Mouse (Mus musculus) left cerebral cortex, adult 2 months (tissue): ENCODE measurements around the gene Cpne5. TPM values are rescaled to one million over a fixed set of nuclear protein-coding genes. Genes with fewer than 3 reads are reported as not detected.
A peak's percentile ranks its signal among the peaks of the same experiment; 100 is the strongest.
"Not testable (repeated sequence)": the region's sequence is repeated elsewhere in the genome, so short reads cannot be mapped to it uniquely, and the experiment has no call there.

Source experiments
- DNase-seq, 2 experiments: peaks; one replicate each; pipeline ENCODE4 v3.0.0; 2021 to 2022; ENCODE audit warnings: low spot score in 2 of 2, mixed read lengths in 1 of 2; ENCODE audit errors: extremely low spot score in 1 of 2
- H3K27ac ChIP-seq: fragments of 200-600 bp; 2 replicates; pipeline ENCODE4 v1.8.1; 2022
- H3K4me3 ChIP-seq: fragments of 200-600 bp; 2 replicates; pipeline ENCODE4 v1.8.1; 2022
- CTCF ChIP-seq: fragments of 200-600 bp; IDR thresholded peaks from 2 replicates; pipeline ENCODE4 v1.8.1; 2022; ENCODE audit warnings: antibody characterized with exemption, mild to moderate bottlenecking, moderate library complexity
- intact Hi-C: fragments of 180-260 bp; cut with DNase I; formaldehyde crosslinking; loops from one replicate; pipeline ENCODE4 v1.15.1; 2025
- long read RNA-seq, 2 experiments: library from polyadenylated mRNA; stranded (forward); transcript quantifications; one replicate each; pipeline ENCODE4 v2.0.0; 2021; ENCODE audit warnings: borderline mapping rate in 2 of 2
- total RNA-seq, 2 experiments: library from RNA; stranded (reverse); gene quantifications; 2 replicates each; pipeline ENCODE4 v1.2.3; 2021

Gene Cpne5
- 100 to 1,000 TPM; 141 to 148 TPM for total RNA-seq
- long read RNA-seq, experiment 1, full-length matches to known transcripts = 71 of 112 reads
- long read RNA-seq, experiment 1, partial matches to known transcripts = 7 of 112 reads
- long read RNA-seq, experiment 1, other reads (novel, unspliced or antisense) = 34 of 112 reads
- long read RNA-seq, experiment 2, full-length matches to known transcripts = 47 of 81 reads
- long read RNA-seq, experiment 2, partial matches to known transcripts = 11 of 81 reads
- long read RNA-seq, experiment 2, other reads (novel, unspliced or antisense) = 23 of 81 reads

DNA sequence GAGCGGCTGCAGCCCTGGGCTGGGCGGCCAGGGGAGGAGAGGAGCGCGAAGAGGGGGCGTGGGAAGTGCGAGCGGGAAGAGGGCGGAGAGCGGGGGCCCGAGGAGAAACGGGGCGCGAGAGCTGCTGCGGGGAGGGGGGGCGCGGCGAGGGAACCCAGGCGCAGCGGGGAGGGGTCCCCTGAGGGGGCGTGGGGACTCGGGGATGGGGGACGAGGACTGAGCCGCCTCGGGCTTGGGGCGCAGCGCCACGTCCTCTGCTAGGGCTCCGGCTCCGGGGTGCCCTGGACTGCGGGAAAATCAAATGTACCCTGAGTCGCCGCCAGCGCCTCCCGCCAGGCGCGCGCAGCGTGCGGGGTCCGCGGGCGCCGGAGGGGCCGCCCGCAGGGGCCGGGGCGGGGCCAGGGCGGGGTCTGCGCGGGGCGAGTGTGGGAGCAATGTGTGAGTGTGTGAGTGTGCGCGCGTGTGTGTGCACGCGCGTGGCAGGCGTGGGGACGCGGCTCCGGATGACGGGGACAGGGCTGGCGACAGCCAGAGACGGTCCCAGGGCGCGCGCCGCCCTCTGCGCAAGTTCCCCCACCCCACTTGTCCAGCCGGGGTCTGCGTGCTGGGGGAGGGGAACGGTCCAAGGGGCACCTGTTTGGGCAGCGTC lies at the start of gene Cpne5:
TSS of gene Cpne5 (minus strand) at position 396 of the 649 bp plus-strand sequence.
- no peak for TF ChIP-seq CTCF
- Histone ChIP-seq H3K4me3 (peak within 1 kb of the TSS; percentile 46), H3K27ac (peak within 1 kb of the TSS; percentile 88)
- DNase-seq = peak; percentile 56 to 71
- intact Hi-C loops = no loop called here

DNA sequence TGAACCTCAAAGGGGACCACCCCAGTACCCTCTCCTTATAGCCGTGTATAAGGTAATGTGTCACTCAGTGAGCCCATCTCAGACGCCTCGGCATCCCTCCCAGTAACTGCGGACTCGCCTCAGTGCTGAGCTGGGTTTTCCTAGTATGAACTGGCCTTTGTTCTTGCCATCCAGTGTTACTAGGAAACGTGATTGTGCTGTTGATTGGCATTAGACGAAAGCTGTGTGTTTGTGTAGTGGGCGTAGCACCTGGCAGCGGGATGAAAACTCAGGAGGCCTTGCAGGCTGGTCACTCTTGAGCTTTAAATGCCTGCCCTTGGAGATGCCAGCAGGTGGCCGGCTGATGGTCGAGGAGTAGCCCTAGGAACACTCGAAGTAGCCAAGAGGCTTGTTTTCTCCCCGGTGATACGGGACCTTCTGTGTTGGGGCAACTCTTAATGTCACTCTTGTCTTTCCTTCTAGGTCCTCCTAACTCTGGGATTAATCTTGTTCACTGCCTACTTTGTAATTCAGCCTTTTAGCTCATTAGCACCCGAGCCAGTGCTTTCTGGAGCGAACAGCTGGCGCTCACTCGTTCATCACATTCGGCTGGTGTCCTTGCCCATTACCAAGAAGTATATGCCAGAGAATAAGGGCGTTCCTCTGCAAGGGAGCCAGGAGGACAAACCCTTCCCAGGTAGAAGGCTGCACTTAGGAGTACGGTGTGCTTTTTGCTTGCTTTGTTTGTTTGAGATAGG lies 44.4 kb upstream of the Cpne5 start:
- DNase-seq = no peak
- intact Hi-C loops = no loop called here
- Histone ChIP-seq H3K27ac (no peak overlapping the region), H3K4me3 (no peak overlapping the region)
- TF ChIP-seq CTCF = no peak

DNA sequence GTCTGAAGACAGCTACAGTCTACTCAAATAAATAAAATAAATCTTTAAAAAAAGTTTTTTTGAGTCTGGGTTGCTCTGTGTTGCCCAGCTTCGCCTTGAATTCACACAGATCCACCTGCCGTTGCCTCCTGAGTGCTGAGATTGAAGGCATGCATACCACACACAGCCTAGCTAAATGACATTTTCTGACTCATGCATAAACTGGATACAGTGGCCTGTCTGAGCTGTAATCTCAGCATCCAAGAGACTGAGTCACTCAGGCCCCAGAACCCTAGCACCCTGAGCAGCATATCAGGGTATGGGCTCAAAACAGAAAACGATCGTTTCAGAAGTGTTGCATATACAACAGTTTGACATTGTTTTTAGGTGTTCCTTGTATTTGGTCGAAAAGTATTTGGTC lies 43.6 kb upstream of the Cpne5 start:
- no peak overlapping the region for H3K27ac ChIP-seq
- TF ChIP-seq CTCF = no peak
- no peak overlapping the region for H3K4me3 ChIP-seq
- DNase-seq = no peak
- intact Hi-C loops = no loop called here

DNA sequence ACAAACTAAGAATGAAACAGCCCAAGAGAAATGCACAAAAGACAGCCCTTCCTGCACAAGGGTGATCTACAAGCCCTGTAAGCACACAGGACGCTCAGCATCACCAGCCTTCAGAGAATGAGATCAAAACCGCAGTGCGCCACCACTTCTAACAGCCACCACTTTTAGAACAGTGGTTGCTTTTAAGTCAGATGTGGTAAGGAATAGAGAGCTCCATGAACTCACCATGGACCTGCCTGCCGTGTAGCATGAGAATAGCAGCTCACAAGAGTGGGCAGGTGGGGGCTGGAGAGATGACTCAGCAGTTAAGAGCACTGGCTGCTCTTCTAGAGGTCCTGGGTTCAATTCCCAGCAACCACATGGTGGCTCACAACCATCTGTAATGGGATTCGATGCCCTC lies 42.5 kb upstream of the Cpne5 start:
- TF ChIP-seq CTCF = no peak
- intact Hi-C loops = no loop called here
- H3K4me3 ChIP-seq = no peak overlapping the region
- H3K27ac ChIP-seq = no peak overlapping the region
- no peak for DNase-seq

DNA sequence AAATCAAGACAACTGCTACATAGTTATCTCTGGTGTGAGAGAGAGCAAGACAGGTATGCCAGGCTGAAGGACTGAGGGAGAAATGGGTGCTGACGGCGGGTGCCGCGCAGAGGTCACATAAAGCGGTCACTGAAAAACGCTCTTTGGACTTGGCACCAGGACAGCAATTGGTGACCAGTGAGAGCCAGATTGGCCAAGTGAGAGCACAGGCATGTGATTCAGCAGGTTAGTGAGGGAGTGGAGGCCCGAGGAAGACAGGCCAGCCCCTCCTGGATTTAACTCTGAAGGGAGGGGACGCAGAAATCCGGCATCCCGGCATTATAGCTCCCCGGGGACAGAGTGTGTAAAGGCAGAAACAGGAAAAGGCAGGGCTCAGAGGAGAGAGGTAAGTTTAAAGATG lies 35.9 kb upstream of the Cpne5 start:
- intact Hi-C loops = no loop called here
- no peak for TF ChIP-seq CTCF
- no peak overlapping the region for H3K27ac ChIP-seq
- H3K4me3 ChIP-seq = no peak overlapping the region
- DNase-seq = no peak

DNA sequence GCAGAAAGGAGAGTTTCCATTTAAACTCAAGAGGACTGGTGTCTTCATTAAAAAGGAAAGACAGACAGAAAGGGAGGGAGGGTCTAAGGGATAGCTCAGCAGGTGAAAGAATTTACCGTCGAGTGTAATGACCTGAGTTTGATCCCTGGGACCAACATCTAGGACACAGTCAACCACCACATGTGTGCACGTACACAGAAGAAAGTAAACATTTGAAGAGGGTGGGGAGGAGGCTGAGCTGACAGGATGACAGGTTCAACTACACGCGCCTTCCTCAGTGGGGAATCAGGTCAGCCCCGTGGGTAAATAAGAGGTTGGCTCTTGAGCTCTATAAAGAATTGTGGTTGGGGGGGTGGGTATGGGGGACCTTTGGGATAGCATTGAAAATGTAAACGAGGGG lies 35.2 kb upstream of the Cpne5 start:
- intact Hi-C loops = no loop called here
- Histone ChIP-seq H3K27ac (no peak overlapping the region), H3K4me3 (no peak overlapping the region)
- no peak for DNase-seq
- no peak for TF ChIP-seq CTCF

DNA sequence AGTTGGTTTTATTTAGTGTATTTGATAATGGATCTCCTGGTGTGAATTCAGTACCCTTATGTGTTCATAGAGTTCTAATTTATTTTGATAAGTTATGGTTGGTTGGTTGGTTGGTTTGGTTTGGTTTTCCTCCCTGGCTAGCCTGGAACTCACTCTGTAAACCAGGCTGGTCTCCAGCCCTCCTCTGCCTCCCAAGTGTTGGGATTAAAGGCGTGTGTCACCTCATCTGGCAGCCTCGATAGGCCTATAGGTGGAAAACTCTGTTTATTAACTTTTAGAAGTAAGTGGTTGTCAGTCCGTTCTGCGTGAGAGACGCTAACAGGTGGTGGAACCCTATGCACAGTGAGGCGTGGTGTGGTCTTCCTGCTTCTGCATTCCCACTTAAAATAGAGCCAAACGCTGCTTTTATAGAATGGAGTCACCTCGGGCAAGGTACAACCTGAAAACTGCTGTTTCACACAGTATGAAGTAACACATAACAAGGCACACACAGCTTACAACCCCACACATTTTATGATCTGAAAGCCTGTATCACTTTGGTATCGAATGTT lies 32.3 kb upstream of the Cpne5 start:
- H3K27ac ChIP-seq = no peak overlapping the region
- intact Hi-C loops = no loop called here
- no peak for TF ChIP-seq CTCF

DNA sequence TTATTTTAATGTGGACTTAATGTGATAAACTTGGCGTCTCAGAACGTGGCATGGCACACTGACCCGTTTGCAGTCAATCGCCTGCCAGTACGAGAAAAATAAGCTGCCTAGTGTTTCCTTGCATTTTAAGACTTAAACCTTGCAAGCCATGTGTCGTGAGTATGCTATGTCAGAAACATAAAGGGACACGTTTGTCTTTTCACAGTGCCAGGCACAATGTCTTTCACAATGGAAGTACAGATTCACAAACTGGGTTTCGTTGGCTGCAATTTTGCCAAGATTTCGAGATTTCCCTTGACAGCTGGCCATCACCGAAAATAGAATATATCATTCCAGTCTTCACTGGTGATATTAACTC lies 31.4 kb upstream of the Cpne5 start:
- intact Hi-C loops = loop anchor here (2.0 kb wide), 3 partner anchors 77 to 221 kb away; partner anchors contain the start of genes Mtch1 and Pim1
- no peak for DNase-seq
- Histone ChIP-seq H3K4me3 (peak overlapping the region; percentile 84), H3K27ac (peak overlapping the region; percentile 89)
- TF ChIP-seq CTCF = no peak

More for the DNA sequence above, 32.3 kb upstream of the Cpne5 start:
- DNase-seq = no peak
- no peak overlapping the region for H3K4me3 ChIP-seq

DNA sequence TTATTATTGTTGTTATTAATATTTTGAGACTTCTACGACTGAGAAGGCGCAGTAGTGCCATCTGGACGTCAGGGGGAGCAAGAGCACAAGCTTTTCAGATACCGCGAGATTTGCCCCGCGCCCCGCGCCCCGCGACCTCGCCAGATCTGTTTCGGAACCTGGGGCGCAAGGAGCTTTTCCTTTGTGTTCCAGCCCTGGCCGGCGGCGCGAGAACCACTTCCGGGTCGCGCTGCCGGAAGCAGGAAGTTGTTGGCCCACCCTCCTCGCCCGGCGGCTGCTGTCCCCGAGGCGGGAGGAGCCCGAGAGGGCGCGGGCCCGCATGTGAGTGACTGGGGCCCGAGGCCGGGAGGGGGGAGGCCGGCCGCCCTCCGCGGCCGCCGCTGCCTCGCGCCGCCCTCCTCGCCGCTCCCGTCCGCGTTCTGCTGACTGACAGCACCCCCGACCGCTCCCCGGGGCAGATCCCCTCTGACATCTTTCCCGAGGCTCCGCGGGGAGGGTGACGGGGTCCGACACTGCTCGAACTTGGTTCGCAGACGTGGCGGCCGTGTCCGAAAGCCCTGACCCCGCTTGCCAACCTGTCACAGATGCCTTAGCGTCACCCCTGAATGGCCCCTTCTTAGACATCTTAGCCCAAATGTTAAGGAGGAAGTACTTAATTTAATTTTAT lies 30.8 kb upstream of the Cpne5 start, which contains the start of gene BC004004:
TSS of gene BC004004 (plus strand) at position 107 of the 667 bp plus-strand sequence.
- intact Hi-C loops = loop anchor here (2.0 kb wide), 3 partner anchors 78 to 222 kb away; partner anchors contain the start of genes Mtch1 and Pim1
- peak within 1 kb of the TSS; percentile 89 for H3K27ac ChIP-seq
- peak; percentile 90 for TF ChIP-seq CTCF
- H3K4me3 ChIP-seq = peak within 1 kb of the TSS; percentile 84
- peak; percentile 90 to 94 for DNase-seq

DNA sequence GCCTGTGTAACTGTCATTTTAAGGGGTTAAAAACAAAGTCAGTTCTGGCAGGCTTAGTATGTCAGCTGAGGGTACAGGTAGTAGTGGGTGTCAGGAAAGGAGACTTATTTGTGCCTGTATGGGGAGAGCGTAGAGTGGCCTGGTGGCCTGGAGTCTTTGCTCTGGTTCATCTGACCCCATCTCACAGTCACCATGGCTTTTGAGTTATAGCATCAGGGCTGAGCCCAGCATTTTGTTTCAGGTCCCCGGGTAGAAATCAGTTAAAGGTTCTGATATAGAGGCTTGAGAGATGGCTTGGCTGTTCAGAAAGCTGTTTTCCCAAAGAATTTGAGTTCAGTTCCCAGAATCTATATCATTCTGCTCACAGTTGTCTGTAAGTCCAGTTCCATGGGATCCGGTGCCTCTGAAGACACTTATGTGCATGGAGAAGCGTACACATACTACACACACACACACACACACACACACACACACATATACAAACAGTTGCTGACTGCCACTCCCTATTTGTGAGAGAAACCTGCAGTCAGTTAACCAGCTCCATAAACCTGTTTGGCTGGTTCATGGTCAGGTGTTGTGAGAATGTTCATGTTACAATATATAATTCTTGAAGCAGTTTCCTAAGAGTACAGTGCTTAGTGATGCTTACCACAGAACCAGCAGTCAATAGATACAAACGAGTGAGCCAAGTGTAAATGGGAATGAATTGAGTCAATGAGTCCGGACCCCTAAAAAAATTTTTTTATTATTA lies 30.1 kb upstream of the Cpne5 start:
- intact Hi-C loops = loop anchor here (2.0 kb wide), 3 partner anchors 79 to 223 kb away; partner anchors contain the start of genes Mtch1 and Pim1
- peak overlapping the region; percentile 84 for H3K4me3 ChIP-seq
- no peak for DNase-seq
- peak overlapping the region; percentile 89 for H3K27ac ChIP-seq
- TF ChIP-seq CTCF = no peak

DNA sequence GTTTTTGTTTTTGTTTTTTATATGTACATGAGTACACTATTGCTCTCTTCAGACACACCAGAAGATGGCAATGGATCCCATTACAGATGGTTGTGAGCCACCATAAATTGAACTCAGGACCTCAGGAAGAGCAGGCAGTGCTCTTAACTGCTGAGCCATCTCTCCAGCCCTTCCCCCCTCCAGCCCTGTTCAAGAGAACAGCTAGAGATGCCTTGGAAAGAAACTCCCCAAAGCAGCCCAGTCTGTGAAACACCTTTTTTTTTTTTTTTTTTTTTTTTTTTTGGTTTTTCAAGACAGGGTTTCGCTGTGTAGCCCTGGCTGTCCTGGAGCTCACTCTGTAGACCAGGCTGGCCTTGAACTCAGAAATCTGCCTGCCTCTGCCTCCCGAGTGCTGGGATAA lies 29.1 kb upstream of the Cpne5 start:
- H3K4me3 ChIP-seq, DNase-seq, intact Hi-C loops, H3K27ac ChIP-seq: not testable (repeated sequence)
